Mouse (Mus musculus) hindbrain, embryonic 12.5 days (tissue): Measurements from ENCODE around the gene Mpi. TPM values are rescaled to one million over a fixed set of nuclear protein-coding genes. Genes with fewer than 3 reads are reported as not detected.
A peak's percentile ranks its signal among the peaks of the same experiment; 100 is the strongest.

Experiments used
- ATAC-seq: fragments of 200-750 bp; cut with Nextera tagmentation; 2 replicates; pipeline ENCODE4 v1.8.0; 2017; ENCODE audit warnings: moderate TSS enrichment; ENCODE audit not compliant: low FRiP score
- H3K27ac ChIP-seq: fragments of 300-500 bp; sonication (generic); 2 replicates; pipeline ENCODE4 v1.5.1; 2016; ENCODE audit warnings: mild to moderate bottlenecking
- H3K27me3 ChIP-seq: fragments of 300-500 bp; sonication (generic); 2 replicates; pipeline ENCODE4 v1.6.1; 2016; ENCODE audit warnings: mild to moderate bottlenecking
- H3K36me3 ChIP-seq: fragments of 300-500 bp; sonication (generic); 2 replicates; pipeline ENCODE4 v1.6.1; 2016; ENCODE audit warnings: mild to moderate bottlenecking
- H3K4me1 ChIP-seq: fragments of 300-500 bp; sonication (generic); 2 replicates; pipeline ENCODE4 v1.6.1; 2016
- H3K4me2 ChIP-seq: fragments of 300-500 bp; sonication (generic); replicated peaks from 2 replicates; pipeline ENCODE4 v1.6.1; 2016; ENCODE audit warnings: mild to moderate bottlenecking
- H3K4me3 ChIP-seq: fragments of 300-500 bp; sonication (generic); 2 replicates; pipeline ENCODE4 v1.5.1; 2016; ENCODE audit warnings: mild to moderate bottlenecking
- H3K9ac ChIP-seq: fragments of 300-500 bp; sonication (generic); 2 replicates; pipeline ENCODE4 v1.6.1; 2016; ENCODE audit warnings: mild to moderate bottlenecking, moderate library complexity
- H3K9me3 ChIP-seq: fragments of 300-500 bp; sonication (generic); replicated peaks from 2 replicates; pipeline ENCODE4 v1.6.1; 2016; ENCODE audit warnings: mild to moderate bottlenecking
- WGBS: fragments of 180-500 bp; shearing (Covaris S2); methylation state at CpG from one replicate; pipeline ENCODE4 v1.1.7; 2016; 5-methylcytosine and 5-hydroxymethylcytosine counted together
- polyA plus RNA-seq: library from polyadenylated mRNA; unstranded; fragments of >200 nt; fragmentation: Nextera tagmentation; extraction: Ambion mirVana; gene quantifications from 2 replicates; pipeline ENCODE4 v1.2.1, GENCODE M21; 2016

The Mpi gene
- polyA plus RNA-seq, 1 experiment from 2014 or later = 61.4 TPM

DNA sequence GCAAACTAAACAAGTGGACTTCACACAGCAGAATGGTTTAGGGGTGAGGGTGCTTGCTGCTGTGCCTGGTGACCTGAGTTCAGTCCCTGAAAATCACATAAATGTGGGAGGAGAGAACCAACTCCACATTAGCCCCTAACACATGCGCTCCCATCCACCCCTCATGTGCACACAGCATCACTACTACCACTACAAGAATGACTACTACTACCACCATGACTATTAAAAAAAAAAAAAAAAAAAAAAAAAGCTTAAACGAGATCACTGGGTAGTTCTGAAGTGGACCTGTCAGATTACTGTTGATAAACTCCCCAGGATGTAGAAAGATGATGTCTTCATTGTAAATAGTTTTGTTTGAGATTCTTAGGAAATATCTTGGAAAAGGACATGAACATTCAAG, 7.0 kb upstream of the Mpi start:
- Histone ChIP-seq H3K36me3 (no peaks in the 10 kb centered on the region), H3K27ac (no peak overlapping the region), H3K4me1 (peaks cover 26% of the 10 kb centered on the region), H3K4me2 (no peak overlapping the region), H3K9me3 (no peaks in the 10 kb centered on the region), H3K4me3 (no peak overlapping the region), H3K27me3 (no peaks in the 10 kb centered on the region), H3K9ac (no peak overlapping the region)
- ATAC-seq = no peak
- WGBS = 68% methylated on average over 2 of the region's 2 CpGs

DNA sequence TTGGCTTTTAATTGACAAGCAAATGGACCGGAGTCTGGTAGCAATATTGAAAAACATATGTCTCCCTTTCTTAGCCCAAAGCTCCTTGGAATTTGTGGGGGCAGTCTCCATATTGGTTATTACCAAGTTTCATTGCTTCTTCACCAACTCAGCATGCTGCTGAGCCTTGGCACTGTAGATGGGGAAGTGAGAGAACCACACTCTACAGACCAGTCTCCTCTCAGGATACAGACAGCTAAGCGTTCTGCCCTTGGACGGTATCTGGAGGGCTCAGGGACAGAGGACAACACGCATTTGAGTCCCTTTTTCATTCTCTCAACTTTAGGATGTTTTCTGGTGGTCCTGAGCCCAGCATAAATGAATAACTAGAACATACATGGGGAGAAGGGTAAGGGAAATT, 6.1 kb upstream of the Mpi start:
- Histone ChIP-seq H3K4me1 (peaks cover 29% of the 10 kb centered on the region), H3K27me3 (no peaks in the 10 kb centered on the region), H3K27ac (no peak overlapping the region), H3K9me3 (no peaks in the 10 kb centered on the region), H3K4me2 (no peak overlapping the region), H3K36me3 (no peaks in the 10 kb centered on the region), H3K9ac (no peak overlapping the region), H3K4me3 (no peak overlapping the region)
- no peak for ATAC-seq
- WGBS = 84% methylated on average over 4 of the region's 4 CpGs

DNA sequence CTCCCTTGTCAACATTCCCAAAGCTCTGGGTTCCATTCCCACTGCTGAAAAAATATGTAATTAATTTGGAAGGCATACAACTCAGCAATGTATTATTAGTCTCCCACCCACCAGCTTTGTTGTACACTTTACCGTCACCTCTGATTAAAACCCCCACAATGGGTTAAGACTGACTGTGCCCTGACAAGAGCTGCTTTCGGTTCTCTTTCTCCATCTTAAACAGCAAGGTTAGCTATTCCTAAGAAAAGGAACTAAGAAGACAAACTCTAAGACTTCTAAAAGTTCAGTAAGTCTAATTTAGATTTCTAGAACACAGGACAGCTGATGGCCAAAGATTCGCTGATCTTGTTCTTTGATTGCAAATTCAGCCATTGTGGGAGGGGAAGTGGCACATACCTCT, 4.7 kb upstream of the Mpi start:
- Histone ChIP-seq H3K9me3 (no peaks in the 10 kb centered on the region), H3K9ac (no peak overlapping the region), H3K4me1 (peaks cover 19% of the 10 kb centered on the region), H3K27ac (no peak overlapping the region), H3K36me3 (no peaks in the 10 kb centered on the region), H3K4me2 (no peak overlapping the region), H3K27me3 (no peaks in the 10 kb centered on the region), H3K4me3 (no peak overlapping the region)
- WGBS = 83% methylated on average over 3 of the region's 3 CpGs
- no peak for ATAC-seq

DNA sequence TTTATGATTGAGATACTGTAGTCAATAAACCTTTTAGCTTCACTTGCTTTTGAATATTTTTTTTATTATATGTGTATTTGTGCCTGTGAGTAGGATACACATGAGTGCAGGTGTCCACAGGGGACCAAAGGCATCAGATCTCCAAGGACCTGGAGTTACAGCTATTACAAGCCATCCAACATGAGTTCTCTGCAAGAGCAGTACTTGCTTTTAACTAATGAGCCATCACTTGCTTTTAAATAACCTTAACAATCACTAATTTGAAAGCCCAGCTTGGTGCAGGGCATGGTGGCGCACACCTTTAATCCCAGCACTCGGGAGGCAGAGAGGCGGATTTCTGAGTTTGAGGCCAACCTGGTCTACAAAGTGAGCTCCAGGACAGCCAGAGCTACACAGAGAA, 2.2 kb upstream of the Mpi start:
- H3K9ac ChIP-seq = no peak overlapping the region
- H3K4me1 ChIP-seq = peaks cover 13% of the 10 kb centered on the region
- ATAC-seq = no peak
- no peaks in the 10 kb centered on the region for H3K27me3 ChIP-seq
- H3K4me3 ChIP-seq = no peak overlapping the region
- no peak overlapping the region for H3K4me2 ChIP-seq
- 48% methylated on average over 3 of the region's 3 CpGs for WGBS
- H3K27ac ChIP-seq = no peak overlapping the region
- H3K9me3 ChIP-seq = no peaks in the 10 kb centered on the region
- peaks cover 7% of the 10 kb centered on the region for H3K36me3 ChIP-seq

DNA sequence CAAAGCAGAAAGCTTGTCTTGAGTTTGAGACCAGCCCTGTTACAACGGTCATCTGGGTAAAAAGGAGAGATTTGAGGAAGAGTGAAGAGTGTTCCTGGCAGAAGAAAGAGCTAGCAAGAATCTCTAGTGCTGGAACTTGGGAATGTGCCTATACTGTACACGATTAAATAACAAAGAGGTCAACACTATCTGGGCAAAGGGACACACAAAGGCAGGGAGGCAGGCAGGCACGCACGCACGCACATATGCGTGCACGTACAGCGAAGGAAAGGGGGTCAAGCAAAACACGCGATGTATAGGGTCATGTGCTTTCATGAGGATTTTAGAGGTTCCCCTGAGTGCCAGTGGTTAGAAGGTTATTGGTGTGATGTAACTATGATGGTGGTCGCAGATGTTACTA, 556 bp upstream of the Mpi start:
- no peaks in the 10 kb centered on the region for H3K27me3 ChIP-seq
- H3K4me1 ChIP-seq = peaks cover 13% of the 10 kb centered on the region
- H3K27ac ChIP-seq = no peak overlapping the region
- no peak overlapping the region for H3K4me3 ChIP-seq
- no peak for ATAC-seq
- no peak overlapping the region for H3K9ac ChIP-seq
- H3K4me2 ChIP-seq = no peak overlapping the region
- H3K9me3 ChIP-seq = no peaks in the 10 kb centered on the region
- 69% methylated on average over 11 of the region's 11 CpGs for WGBS
- peaks cover 23% of the 10 kb centered on the region for H3K36me3 ChIP-seq

DNA sequence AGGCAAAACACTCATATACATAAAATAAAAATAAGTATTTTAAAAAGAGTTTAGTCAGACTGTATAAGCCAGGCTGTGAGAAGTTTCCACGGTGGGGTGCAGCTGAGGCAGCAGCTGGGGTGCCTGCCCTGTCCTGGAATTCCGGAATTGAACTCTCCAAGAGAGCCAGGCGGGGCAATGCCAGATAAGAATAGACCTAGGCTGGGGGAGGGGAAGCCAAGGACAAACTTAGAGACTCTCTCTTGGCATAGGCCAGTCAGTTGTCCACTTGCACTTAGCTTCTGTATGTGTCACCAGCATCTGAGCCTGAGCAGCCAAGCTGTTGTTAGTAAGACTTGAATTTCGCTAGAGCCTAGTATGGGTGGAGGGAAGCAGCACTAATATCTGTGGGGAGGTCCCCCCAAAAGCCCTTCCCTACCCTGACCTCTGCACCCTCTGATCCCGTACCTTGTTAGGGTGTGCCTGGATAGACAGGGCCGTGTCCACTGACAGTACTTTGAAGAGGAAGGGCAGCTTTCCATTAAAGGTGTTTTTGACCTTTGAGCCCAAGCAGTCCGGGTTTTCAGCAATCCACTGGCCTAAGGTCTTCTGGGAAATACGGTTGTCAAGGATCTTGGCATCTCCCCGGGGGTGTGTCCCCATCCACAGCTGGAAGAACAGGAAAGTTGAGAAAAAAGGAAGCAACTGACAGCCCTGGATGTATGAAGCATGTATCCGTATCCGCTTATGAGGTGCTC, 2.3 kb downstream of the Mpi start:
- Histone ChIP-seq H3K4me1 (peaks cover 13% of the 10 kb centered on the region), H3K27ac (no peak overlapping the region), H3K36me3 (peaks cover 49% of the 10 kb centered on the region), H3K27me3 (no peaks in the 10 kb centered on the region), H3K9me3 (no peaks in the 10 kb centered on the region), H3K9ac (no peak overlapping the region), H3K4me3 (no peak overlapping the region), H3K4me2 (no peak overlapping the region)
- 90% methylated on average over 11 of the region's 11 CpGs for WGBS
- no peak for ATAC-seq

DNA sequence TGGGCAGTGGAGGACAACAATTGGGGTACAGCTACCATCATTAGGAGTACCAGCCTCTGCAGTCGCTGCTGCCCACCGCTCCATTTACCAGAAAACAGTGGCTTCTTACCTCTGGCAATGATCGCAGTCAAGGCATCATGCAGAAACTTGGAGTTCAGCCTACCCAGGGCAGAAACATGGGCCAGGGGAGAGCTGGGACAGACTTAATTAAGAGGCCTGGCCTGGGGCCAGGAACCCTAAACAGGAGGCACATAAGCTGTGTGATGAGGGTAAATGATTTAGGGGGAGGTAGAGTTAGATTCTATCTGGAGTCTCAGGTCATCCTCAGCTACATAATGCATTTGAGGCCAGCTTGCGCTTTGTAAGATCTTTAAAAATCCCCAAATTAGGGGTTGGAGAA, 3.4 kb downstream of the Mpi start:
- ATAC-seq = no peak
- Histone ChIP-seq H3K4me3 (no peak overlapping the region), H3K36me3 (peaks cover 60% of the 10 kb centered on the region), H3K27ac (no peak overlapping the region), H3K4me2 (no peak overlapping the region), H3K4me1 (peaks cover 7% of the 10 kb centered on the region), H3K9ac (no peak overlapping the region), H3K27me3 (no peaks in the 10 kb centered on the region), H3K9me3 (no peaks in the 10 kb centered on the region)
- WGBS = 98% methylated on average over 4 of the region's 4 CpGs

DNA sequence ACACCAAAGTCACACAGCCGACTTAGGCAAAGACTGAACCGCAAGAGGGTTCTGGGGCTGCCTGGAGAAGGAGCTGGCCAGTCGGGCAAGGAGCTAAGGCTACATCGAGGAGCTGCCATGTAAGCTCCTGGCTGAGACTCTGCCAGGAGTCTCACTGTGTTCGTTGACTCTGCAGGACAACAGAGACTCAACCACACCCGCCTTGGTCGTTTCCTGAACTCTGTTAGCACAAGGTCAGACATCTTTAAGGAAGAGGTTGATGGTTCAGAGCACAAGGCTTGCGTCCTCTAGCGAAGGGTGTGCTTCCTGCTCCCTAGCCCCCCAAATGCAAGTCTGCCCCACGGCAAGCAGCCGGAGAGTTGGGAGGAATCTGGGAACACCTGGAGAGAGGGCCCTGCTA, 4.7 kb downstream of the Mpi start:
- Histone ChIP-seq H3K36me3 (peaks cover 73% of the 10 kb centered on the region), H3K9ac (no peak overlapping the region), H3K9me3 (no peaks in the 10 kb centered on the region), H3K4me1 (peaks cover 7% of the 10 kb centered on the region), H3K27ac (no peak overlapping the region), H3K27me3 (no peaks in the 10 kb centered on the region), H3K4me3 (no peak overlapping the region), H3K4me2 (no peak overlapping the region)
- WGBS = 93% methylated on average over 11 of the region's 11 CpGs
- no peak for ATAC-seq

DNA sequence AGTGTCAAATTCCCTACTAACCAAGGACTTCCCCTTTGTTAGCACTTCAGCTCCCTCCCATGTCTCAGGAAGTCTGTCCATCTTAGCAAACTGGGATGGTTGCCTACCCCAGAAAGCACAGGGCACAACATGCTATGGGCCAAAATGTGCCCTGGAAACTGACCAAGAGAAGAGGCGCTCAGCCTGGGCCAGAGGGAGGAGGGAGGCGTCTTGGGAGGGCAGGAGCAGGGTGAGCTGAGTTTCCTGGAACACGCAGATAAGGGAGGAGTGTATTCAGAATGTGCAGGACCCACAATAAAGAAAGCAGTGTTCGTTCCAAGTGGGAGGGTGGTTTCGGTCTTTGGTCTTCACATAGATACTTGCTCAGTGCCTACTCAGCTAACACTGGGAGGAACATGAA, 5.3 kb downstream of the Mpi start:
- Histone ChIP-seq H3K4me1 (peaks cover 7% of the 10 kb centered on the region), H3K36me3 (peaks cover 79% of the 10 kb centered on the region), H3K4me3 (no peak overlapping the region), H3K9me3 (no peaks in the 10 kb centered on the region), H3K27ac (no peak overlapping the region), H3K9ac (no peak overlapping the region; the same call in 1 of the 2 replicates), H3K27me3 (no peaks in the 10 kb centered on the region), H3K4me2 (no peak overlapping the region)
- no peak for ATAC-seq
- WGBS = 88% methylated on average over 5 of the region's 5 CpGs

DNA sequence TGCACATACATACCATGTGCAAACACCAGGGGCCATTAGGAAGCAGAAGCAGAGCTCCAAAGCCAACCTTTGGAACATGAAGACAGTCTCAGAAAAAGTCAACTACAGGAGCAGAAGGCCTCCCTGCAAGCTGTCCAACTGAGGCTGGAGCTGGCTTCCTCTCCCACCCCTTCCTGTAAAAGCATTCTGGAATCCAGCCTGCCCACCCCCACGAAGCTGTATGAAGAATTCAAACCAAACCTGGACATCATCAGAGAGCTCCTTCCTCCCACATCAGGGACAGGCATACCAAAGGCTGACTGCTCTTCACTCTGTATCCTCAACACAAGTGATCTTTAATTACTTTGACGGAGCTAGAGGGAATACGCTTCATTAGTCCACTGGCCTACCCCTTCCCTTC, 8.6 kb downstream of the Mpi start:
- no peak overlapping the region for H3K9ac ChIP-seq
- no peaks in the 10 kb centered on the region for H3K27me3 ChIP-seq
- peaks cover 84% of the 10 kb centered on the region for H3K36me3 ChIP-seq
- ATAC-seq = no peak
- H3K4me2 ChIP-seq = no peak overlapping the region
- H3K4me3 ChIP-seq = no peak overlapping the region
- no peaks in the 10 kb centered on the region for H3K9me3 ChIP-seq
- peaks cover 2% of the 10 kb centered on the region for H3K4me1 ChIP-seq
- WGBS = 84% methylated on average over 3 of the region's 3 CpGs
- H3K27ac ChIP-seq = no peak overlapping the region

DNA sequence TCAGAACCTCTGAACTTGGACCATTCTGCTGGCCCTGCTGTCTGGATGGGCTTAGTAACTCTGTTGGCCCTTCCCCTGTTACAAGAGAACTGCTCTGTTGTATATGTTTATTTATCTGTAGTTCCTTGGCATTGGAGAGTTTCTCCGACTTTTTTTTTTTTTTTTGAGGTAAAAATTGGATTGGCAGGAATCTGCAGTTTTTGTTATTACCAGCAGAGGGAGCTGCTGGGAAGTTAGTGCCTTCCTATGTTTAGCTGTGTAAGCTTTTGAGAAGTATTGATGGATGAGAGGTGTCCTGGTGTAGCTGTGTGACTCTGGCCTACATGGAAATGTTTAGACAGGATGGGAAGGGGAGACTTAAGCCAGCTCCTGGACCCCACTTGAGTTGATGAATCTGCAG, 11.3 kb downstream of the Mpi start:
- no peak overlapping the region for H3K4me3 ChIP-seq
- peaks cover 18% of the 10 kb centered on the region for H3K4me1 ChIP-seq
- no peak overlapping the region for H3K9ac ChIP-seq
- H3K27ac ChIP-seq = no peak overlapping the region
- H3K27me3 ChIP-seq = no peaks in the 10 kb centered on the region
- 29% methylated on average over 1 of the region's 1 CpGs for WGBS
- no peaks in the 10 kb centered on the region for H3K9me3 ChIP-seq
- no peak for ATAC-seq
- no peak overlapping the region for H3K4me2 ChIP-seq
- H3K36me3 ChIP-seq = peaks cover 61% of the 10 kb centered on the region

DNA sequence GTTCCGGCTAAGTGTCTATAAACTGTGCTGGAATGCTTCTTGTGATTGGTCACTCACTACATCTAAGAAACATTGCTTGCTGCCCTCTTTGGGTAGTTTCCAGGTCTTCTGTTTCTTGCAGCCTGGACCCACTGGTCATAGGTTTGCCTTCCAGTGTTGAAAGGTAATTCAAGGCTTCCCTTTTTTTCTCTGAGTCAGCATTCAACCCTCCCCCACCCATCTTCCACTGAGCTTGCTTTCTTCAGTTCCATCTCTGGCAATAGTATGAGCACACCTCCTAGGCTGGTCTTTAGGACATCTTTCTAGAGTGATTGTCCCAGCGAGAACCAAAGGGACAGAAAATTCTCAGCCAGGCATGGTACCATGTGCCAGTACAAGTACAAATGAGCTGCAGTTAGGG, 13.0 kb downstream of the Mpi start:
- peaks cover 18% of the 10 kb centered on the region for H3K4me1 ChIP-seq
- H3K4me3 ChIP-seq = no peak overlapping the region
- H3K9ac ChIP-seq = no peak overlapping the region
- no peak overlapping the region for H3K4me2 ChIP-seq
- H3K27me3 ChIP-seq = no peaks in the 10 kb centered on the region
- H3K36me3 ChIP-seq = peaks cover 49% of the 10 kb centered on the region
- no peak for ATAC-seq
- H3K9me3 ChIP-seq = no peaks in the 10 kb centered on the region
- 87% methylated on average over 2 of the region's 2 CpGs for WGBS
- no peak overlapping the region for H3K27ac ChIP-seq

DNA sequence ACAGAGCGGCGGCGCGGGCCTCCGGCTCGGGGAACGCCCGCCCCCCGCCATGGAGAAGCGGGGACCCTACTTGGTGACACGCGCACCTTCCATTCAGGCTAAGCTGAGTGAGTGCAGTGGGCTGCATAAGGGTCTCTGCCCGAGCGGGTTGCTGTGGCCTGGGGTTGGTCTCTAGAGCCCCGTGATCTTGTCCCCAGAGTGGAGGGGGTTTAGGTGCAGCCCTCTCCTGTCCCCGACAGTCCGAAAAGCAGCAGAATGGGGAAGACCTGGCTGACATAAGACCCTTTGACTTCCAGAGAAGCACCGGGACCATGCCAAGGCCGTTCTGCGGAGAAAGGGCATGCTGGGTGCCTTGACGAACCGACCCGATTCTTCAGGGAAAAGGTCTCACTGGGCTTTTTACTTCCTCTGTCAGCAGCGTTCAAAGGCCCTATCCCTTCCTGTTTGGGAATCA, 14.8 kb downstream of the Mpi start:
- peak overlapping the region; percentile 78 for H3K4me2 ChIP-seq
- WGBS = under 1% methylated on average over 16 of the region's 24 CpGs
- H3K27ac ChIP-seq = peak overlapping the region; percentile 92
- ATAC-seq = peak; percentile 78
- no peaks in the 10 kb centered on the region for H3K9me3 ChIP-seq
- H3K4me1 ChIP-seq = peaks cover 18% of the 10 kb centered on the region
- H3K4me3 ChIP-seq = peak overlapping the region; percentile 84
- H3K36me3 ChIP-seq = peaks cover 44% of the 10 kb centered on the region
- no peaks in the 10 kb centered on the region for H3K27me3 ChIP-seq
- H3K9ac ChIP-seq = peak overlapping the region; percentile 88
